Mouse (Mus musculus) liver, embryonic 14.5 days (tissue): ENCODE measurements at regions not wholly inside any gene's neighbourhood (a gene's known extent, or its start where the extent isn't known, plus 50 kb on each side); places are given as distances from the start of the nearest gene placed in this dataset.

Source experiments
- CTCF ChIP-seq: IDR thresholded peaks from 2 replicates; pipeline ENCODE4 v1.5.1; 2016; ENCODE audit warnings: antibody characterized with exemption, low read depth, control low read depth
- EP300 ChIP-seq: IDR thresholded peaks from 2 replicates; pipeline ENCODE4 v1.6.1; 2016; ENCODE audit warnings: antibody characterized with exemption, low read depth

- TF ChIP-seq CTCF (no peak), EP300 (no peak)
These were observed 269.9 kb upstream of the Arx start for GRCm38 (mm10) chrX:93016391-93016790.
